In the genomic region with DNA sequence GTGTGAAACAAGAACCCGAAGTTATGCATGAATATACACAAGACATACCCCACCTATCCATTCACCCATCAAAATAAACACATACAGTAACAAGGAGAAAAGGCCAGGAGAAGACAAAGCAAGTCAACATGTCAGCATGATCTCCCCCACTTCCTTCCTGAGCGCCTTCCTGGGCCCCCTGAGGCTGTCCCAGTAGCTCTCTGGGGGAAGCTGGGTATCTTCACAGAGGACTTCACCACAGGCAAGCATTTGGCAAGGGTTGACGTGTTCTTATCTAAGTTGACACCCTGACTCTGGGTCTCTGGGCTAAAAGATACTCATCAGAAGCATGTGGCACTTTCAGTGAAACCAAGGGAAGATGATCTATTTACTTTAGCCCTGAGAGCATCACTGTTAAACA, we compare ENCODE assay signal across 25 mouse cellular contexts.
DNase-seq lines count a peak whose midpoint lies in the region; ATAC-seq and TF ChIP-seq lines count a peak whose summit lies in the region.
"Had no signal": no experiment of that assay in that cellular context is flagged by ENCODE, and none has a peak within 500 bp of the region (broad histone marks: within the 10 kb centered on the region; RNA-seq: fewer than 3 reads in every experiment).

No protein-coding gene starts in this region.

- peaks cover 61% of the 10 kb centered on the region for H3K4me1 ChIP-seq in forebrain, embryonic 10.5 days
- peaks cover 3% of the 10 kb centered on the region for H3K4me1 ChIP-seq in forebrain, embryonic 14.5 days (ENCODE audit: control insufficient read depth, insufficient read depth, low read length)
- H3K4me1 ChIP-seq in midbrain, embryonic 11.5 days (ENCODE audit: control insufficient read depth, insufficient read depth, low read length), result peaks cover 10% of the 10 kb centered on the region
- no peaks in the 10 kb centered on the region for H3K4me1 ChIP-seq in midbrain, postnatal 0 days (ENCODE audit: insufficient read depth, low read length)
- H3K4me1 ChIP-seq: embryonic facial prominence, embryonic 13.5 days; embryonic facial prominence, embryonic 15.5 days had no signal

- 70% methylated on average over 3 of the region's 3 CpGs for WGBS in forebrain, embryonic 10.5 days
- 91% methylated on average over 3 of the region's 3 CpGs for WGBS in forebrain, embryonic 14.5 days
- 79% methylated on average over 3 of the region's 3 CpGs for WGBS in midbrain, embryonic 11.5 days
- WGBS in midbrain, postnatal 0 days, result 83% methylated on average over 3 of the region's 3 CpGs

- H3K9me3 ChIP-seq in forebrain, embryonic 10.5 days, result no peaks in the 10 kb centered on the region
- no peaks in the 10 kb centered on the region for H3K9me3 ChIP-seq in forebrain, embryonic 14.5 days (replicated peaks; ENCODE audit: control insufficient read depth, low read length)
- H3K9me3 ChIP-seq in midbrain, embryonic 11.5 days (ENCODE audit: control insufficient read depth, low read length), result no peaks in the 10 kb centered on the region
- H3K9me3 ChIP-seq in midbrain, postnatal 0 days (ENCODE audit: low read length), result no peaks in the 10 kb centered on the region
- H3K9me3 ChIP-seq: embryonic facial prominence, embryonic 13.5 days; embryonic facial prominence, embryonic 15.5 days; forebrain, embryonic 13.5 days had no signal

- TF ChIP-seq CTCF in midbrain, postnatal 0 days (IDR thresholded peaks at IDR 0.05), result no peak

- H3K27ac ChIP-seq in forebrain, embryonic 10.5 days, result peak overlapping the region; percentile 62; the same call in 1 of the 2 replicates
- H3K27ac ChIP-seq in forebrain, embryonic 14.5 days (ENCODE audit: low read depth, low read length), result no peak overlapping the region
- H3K27ac ChIP-seq in midbrain, embryonic 11.5 days (ENCODE audit: low read depth, low read length), result no peak overlapping the region
- no peak overlapping the region for H3K27ac ChIP-seq in midbrain, postnatal 0 days (ENCODE audit: low read depth, low read length)
- H3K27ac ChIP-seq: embryonic facial prominence, embryonic 13.5 days; embryonic facial prominence, embryonic 15.5 days; forebrain, embryonic 13.5 days had no signal

- H3K9ac ChIP-seq in forebrain, embryonic 14.5 days (ENCODE audit: low read length), result no peak overlapping the region
- no peak overlapping the region for H3K9ac ChIP-seq in midbrain, embryonic 11.5 days (ENCODE audit: low read length)
- no peak overlapping the region for H3K9ac ChIP-seq in midbrain, postnatal 0 days (replicated peaks; ENCODE audit: low read length, poor library complexity, severe bottlenecking)
- H3K9ac ChIP-seq: embryonic facial prominence, embryonic 13.5 days; embryonic facial prominence, embryonic 15.5 days; forebrain, embryonic 13.5 days had no signal

- no peaks in the 10 kb centered on the region for H3K36me3 ChIP-seq in forebrain, embryonic 10.5 days (replicated peaks)
- H3K36me3 ChIP-seq in forebrain, embryonic 14.5 days (ENCODE audit: control insufficient read depth, insufficient read depth, low read length), result no peaks in the 10 kb centered on the region
- no peaks in the 10 kb centered on the region for H3K36me3 ChIP-seq in midbrain, embryonic 11.5 days (ENCODE audit: control insufficient read depth, insufficient read depth, low read length)
- H3K36me3 ChIP-seq in midbrain, postnatal 0 days (ENCODE audit: insufficient read depth, low read length), result no peaks in the 10 kb centered on the region
- H3K36me3 ChIP-seq: embryonic facial prominence, embryonic 13.5 days; embryonic facial prominence, embryonic 15.5 days; G1E had no signal

- no peak overlapping the region for H3K4me3 ChIP-seq in forebrain, embryonic 10.5 days
- no peak overlapping the region for H3K4me3 ChIP-seq in forebrain, embryonic 14.5 days (ENCODE audit: low read depth, low read length)
- H3K4me3 ChIP-seq in midbrain, embryonic 11.5 days (ENCODE audit: low read depth, low read length), result no peak overlapping the region
- H3K4me3 ChIP-seq in midbrain, postnatal 0 days (ENCODE audit: low read depth, low read length), result no peak overlapping the region
- H3K4me3 ChIP-seq: embryonic facial prominence, embryonic 13.5 days; embryonic facial prominence, embryonic 15.5 days; erythroblast, embryonic 14.5 days; forebrain, embryonic 13.5 days had no signal

- intact Hi-C loops in left cerebral cortex, postnatal 4 days (cut with DNase I), result no loop called here

- no peak overlapping the region for H3K4me2 ChIP-seq in forebrain, embryonic 14.5 days (ENCODE audit: low read length)
- no peak overlapping the region for H3K4me2 ChIP-seq in midbrain, embryonic 11.5 days
- H3K4me2 ChIP-seq in midbrain, postnatal 0 days (ENCODE audit: low read depth, low read length, poor library complexity, severe bottlenecking), result no peak overlapping the region
- H3K4me2 ChIP-seq: embryonic facial prominence, embryonic 13.5 days; embryonic facial prominence, embryonic 15.5 days; forebrain, embryonic 13.5 days had no signal

- no peak for ATAC-seq in forebrain, embryonic 14.5 days
- ATAC-seq in midbrain, embryonic 11.5 days (ENCODE audit: low FRiP score), result no peak
- ATAC-seq in midbrain, postnatal 0 days (ENCODE audit: low FRiP score), result no peak
- ATAC-seq in megakaryocyte, adult 5-6 weeks (ENCODE audit: poor library complexity, severe bottlenecking), result peak; percentile 30; the same call in 1 of the 2 replicates
- ATAC-seq in megakaryocyte-erythroid progenitor cell, adult 5-6 weeks (replicated peaks; ENCODE audit: low FRiP score, low TSS enrichment, poor library complexity, severe bottlenecking), result 0 out of 2 replicates have a peak, but pooled peaks have one; percentile 30
- ATAC-seq: activated CD4-positive, CD25-positive, alpha-beta regulatory T cell, adult 4 months; CD4-positive, CD25-positive, alpha-beta regulatory T cell, adult 4 months had no signal

- DNase-seq in forebrain, embryonic 10.5 days (ENCODE audit: extremely low spot score, low spot score), result no peak
- no peak for DNase-seq in forebrain, embryonic 14.5 days (ENCODE audit: low spot score)
- peak; percentile 81 for DNase-seq in midbrain, embryonic 11.5 days (ENCODE audit: low spot score, missing footprints)
- no peak for DNase-seq in midbrain, postnatal 0 days (ENCODE audit: low spot score)
- DNase-seq in left cerebral cortex, postnatal 4 days, result no peak
- DNase-seq in urinary bladder, adult 2 months (ENCODE audit: low spot score), result no peak
- DNase-seq: adrenal gland, adult 8-10 months; adrenal gland, postnatal 14 days; adrenal gland, postnatal 36 days; B cell, adult 2 months; cerebellum, adult 11-12 months; cerebellum, adult 2 months; cerebellum, adult 9-10 months; cerebellum, postnatal 10 days; cerebellum, postnatal 25 days; embryo, embryonic 11 days had no signal

- peaks cover 31% of the 10 kb centered on the region for H3K27me3 ChIP-seq in forebrain, embryonic 10.5 days (ENCODE audit: poor library complexity, severe bottlenecking)
- no peaks in the 10 kb centered on the region for H3K27me3 ChIP-seq in forebrain, embryonic 14.5 days (replicated peaks; ENCODE audit: control insufficient read depth, insufficient read depth, low read length)
- H3K27me3 ChIP-seq in midbrain, embryonic 11.5 days (ENCODE audit: control insufficient read depth, insufficient read depth, low read length), result no peaks in the 10 kb centered on the region
- H3K27me3 ChIP-seq in midbrain, postnatal 0 days (ENCODE audit: insufficient read depth, low read length), result no peaks in the 10 kb centered on the region
- H3K27me3 ChIP-seq: embryonic facial prominence, embryonic 13.5 days; embryonic facial prominence, embryonic 15.5 days; forebrain, embryonic 13.5 days had no signal

Comparison
In these comparisons a context has a peak if more than half of its experiments do, and no peak if none do; other contexts are left out.
1. ATAC-seq: peak in megakaryocyte, adult 5-6 weeks (single experiment) and megakaryocyte-erythroid progenitor cell, adult 5-6 weeks (single experiment); none in forebrain, embryonic 14.5 days (single experiment), midbrain, embryonic 11.5 days (single experiment) and midbrain, postnatal 0 days (single experiment).